Comparison of ENCODE assay signal across 8 mouse cellular contexts in genomic region chr17:74338937-74339804, GRCm38 (mm10). TPM values are rescaled to one million over a fixed set of nuclear protein-coding genes. Genes with fewer than 3 reads are reported as not detected.
DNase-seq lines count a peak whose midpoint lies in the region; ATAC-seq lines count a peak whose summit lies in the region.

Gene Spast (plus strand): TSS chr17:74338987.

- H3K4me1 ChIP-seq in hindbrain, embryonic 11.5 days (replicated peaks; ENCODE audit: control insufficient read depth, insufficient read depth, low read length): peaks cover 2% of the 10 kb centered on the region; the same call in 1 of the 2 replicates

- H3K36me3 ChIP-seq in hindbrain, embryonic 11.5 days (ENCODE audit: control insufficient read depth, insufficient read depth, low read length): no peaks in the 10 kb centered on the region

- H3K4me2 ChIP-seq in hindbrain, embryonic 11.5 days (replicated peaks; ENCODE audit: low read depth, low read length): peak within 1 kb of the TSS; percentile 64

- WGBS in hindbrain, embryonic 11.5 days: 0% methylated on average over 29 of the region's 90 CpGs

- peak; percentile 85 for ATAC-seq in hindbrain, embryonic 11.5 days (ENCODE audit: low FRiP score)

- peak within 1 kb of the TSS; percentile 89 for H3K4me3 ChIP-seq in hindbrain, embryonic 11.5 days (ENCODE audit: low read depth, low read length)

- no peaks in the 10 kb centered on the region for H3K9me3 ChIP-seq in hindbrain, embryonic 11.5 days (ENCODE audit: control insufficient read depth, low read length)

- H3K27ac ChIP-seq in hindbrain, embryonic 11.5 days (ENCODE audit: low read depth, low read length): peak within 1 kb of the TSS; percentile 98

- peak; percentile 86 for DNase-seq in MN1 (ENCODE audit: low spot score)
- DNase-seq in cerebellum, adult 8-10 months: peak; percentile 63
- peak; percentile 37 to 56 for DNase-seq in frontal cortex, postnatal 10 days (ENCODE audit: low spot score in 2 of 2)
- peak; percentile 80 for DNase-seq in hindbrain, embryonic 11.5 days (ENCODE audit: low spot score)
- peak; percentile 40 to 57 for DNase-seq in layer of hippocampus, postnatal 25 days (ENCODE audit: extremely low spot score in 1 of 2, low spot score in 1 of 2)
- peak; percentile 76 for DNase-seq in lung, postnatal 36 days
- DNase-seq in retina, adult 2 months (ENCODE audit: low read depth, low spot score): peak; percentile 40
- DNase-seq in thymus, postnatal 25 days: peak; percentile 69

- H3K9ac ChIP-seq in hindbrain, embryonic 11.5 days (ENCODE audit: low read depth, low read length): peak within 1 kb of the TSS; percentile 98

- H3K27me3 ChIP-seq in hindbrain, embryonic 11.5 days (ENCODE audit: control insufficient read depth, insufficient read depth, low read length): no peaks in the 10 kb centered on the region

RNA-seq across cellular contexts. Expression of gene Spast, which starts in this region (rescaled TPM):
- polyA plus RNA-seq in hindbrain, embryonic 11.5 days (2014; fragmentation: Nextera tagmentation; extraction: Ambion mirVana): 44.5 and 49.4 TPM in 2 replicates
- total RNA-seq in layer of hippocampus, postnatal 25 days (2021): 10 to 100 TPM; 57.4 to 61.0 TPM

Comparison
In these comparisons a context has a peak if more than half of its experiments do, and no peak if none do; other contexts are left out.
1. Peak in every context shown above with its lines: DNase-seq, ATAC-seq, H3K4me3 ChIP-seq and H3K27ac ChIP-seq.